Mouse (Mus musculus): ENCODE data around the gene Raly.
"Not testable (repeated sequence)": the region's sequence is repeated elsewhere in the genome, so short reads cannot be mapped to it uniquely, and the experiment has no call there.

Gene Raly

GRCm38 (mm10) chr2:154832471-154832870 lies 41.6 kb downstream of the Raly start:
- no peak for ATAC-seq (ENCODE audit: insufficient number of reproducible peaks, low FRiP score, low TSS enrichment)

GRCm38 (mm10) chr2:154834149-154834865 lies 43.4 kb downstream of the Raly start:
- ATAC-seq (ENCODE audit: insufficient number of reproducible peaks, low FRiP score, low TSS enrichment) = peak; percentile 75; the same call in 1 of the 2 replicates

- ATAC-seq (ENCODE audit: insufficient number of reproducible peaks, low FRiP score, low TSS enrichment) = no peak
These were observed 45.6 kb downstream of the Raly start for GRCm38 (mm10) chr2:154836537-154836936.

GRCm38 (mm10) chr2:154848086-154848485 lies 57.2 kb downstream of the Raly start:
- no peak; the same call in 1 of the 2 replicates for ATAC-seq (ENCODE audit: insufficient number of reproducible peaks, low FRiP score, low TSS enrichment)

GRCm38 (mm10) chr2:154855383-154855782 lies 64.5 kb downstream of the Raly start:
- ATAC-seq (ENCODE audit: insufficient number of reproducible peaks, low FRiP score, low TSS enrichment) = no peak

- ATAC-seq (ENCODE audit: insufficient number of reproducible peaks, low FRiP score, low TSS enrichment) = no peak
These were observed 72.8 kb downstream of the Raly start for GRCm38 (mm10) chr2:154863672-154864071.

GRCm38 (mm10) chr2:154865696-154866095 lies 74.8 kb downstream of the Raly start:
- no peak for ATAC-seq (ENCODE audit: insufficient number of reproducible peaks, low FRiP score, low TSS enrichment)

- peak; percentile 70; the same call in 1 of the 2 replicates for ATAC-seq (ENCODE audit: insufficient number of reproducible peaks, low FRiP score, low TSS enrichment)
These were observed 77.2 kb downstream of the Raly start for GRCm38 (mm10) chr2:154868106-154868505.

- no peak for ATAC-seq (ENCODE audit: insufficient number of reproducible peaks, low FRiP score, low TSS enrichment)
These were observed 79.2 kb downstream of the Raly start for GRCm38 (mm10) chr2:154869954-154870641.

GRCm38 (mm10) chr2:154876621-154877020 lies 85.7 kb downstream of the Raly start:
- ATAC-seq (ENCODE audit: insufficient number of reproducible peaks, low FRiP score, low TSS enrichment) = no peak

GRCm38 (mm10) chr2:154891585-154891984 lies 100.7 kb downstream of the Raly start:
- no peak for ATAC-seq (ENCODE audit: insufficient number of reproducible peaks, low FRiP score, low TSS enrichment)

- ATAC-seq (ENCODE audit: insufficient number of reproducible peaks, low FRiP score, low TSS enrichment) = peak; percentile 99
These were observed 101.5 kb downstream of the Raly start, which contains the start of gene Eif2s2 for GRCm38 (mm10) chr2:154892201-154893044. Gene Eif2s2 (minus strand): TSS chr2:154892935.

GRCm38 (mm10) chr2:154893045-154893385 lies 102.1 kb downstream of the Raly start:
- no peak for ATAC-seq (ENCODE audit: insufficient number of reproducible peaks, low FRiP score, low TSS enrichment)

GRCm38 (mm10) chr2:154893548-154893947 lies 102.7 kb downstream of the Raly start:
- ATAC-seq (ENCODE audit: insufficient number of reproducible peaks, low FRiP score, low TSS enrichment) = no peak

- ATAC-seq (ENCODE audit: insufficient number of reproducible peaks, low FRiP score, low TSS enrichment) = not testable (repeated sequence)
These were observed 108.1 kb downstream of the Raly start for GRCm38 (mm10) chr2:154899004-154899403.

GRCm38 (mm10) chr2:154899412-154899811 lies 108.5 kb downstream of the Raly start:
- ATAC-seq (ENCODE audit: insufficient number of reproducible peaks, low FRiP score, low TSS enrichment) = not testable (repeated sequence)

GRCm38 (mm10) chr2:154902111-154902510 lies 111.2 kb downstream of the Raly start:
- ATAC-seq (ENCODE audit: insufficient number of reproducible peaks, low FRiP score, low TSS enrichment) = no peak

GRCm38 (mm10) chr2:154905796-154906195 lies 114.9 kb downstream of the Raly start:
- no peak for ATAC-seq (ENCODE audit: insufficient number of reproducible peaks, low FRiP score, low TSS enrichment)

- ATAC-seq (ENCODE audit: insufficient number of reproducible peaks, low FRiP score, low TSS enrichment) = not testable (repeated sequence)
These were observed 117.3 kb downstream of the Raly start for GRCm38 (mm10) chr2:154908223-154908622.

GRCm38 (mm10) chr2:154909789-154910188 lies 118.9 kb downstream of the Raly start:
- no peak for ATAC-seq (ENCODE audit: insufficient number of reproducible peaks, low FRiP score, low TSS enrichment)
